Mouse (Mus musculus) ES-E14 (cell line): ENCODE measurements around the gene Col17a1.

Source experiments
- CHD2 ChIP-seq: IDR thresholded peaks from 2 replicates; pipeline ENCODE4 v1.6.1; 2014; ENCODE audit warnings: mild to moderate bottlenecking, low read depth, low read length, inconsistent platforms
- MAFK ChIP-seq: IDR thresholded peaks from 2 replicates; pipeline ENCODE4 v1.6.1; 2014; ENCODE audit warnings: mild to moderate bottlenecking, low read depth, low read length, inconsistent platforms; ENCODE audit not compliant: insufficient read depth
- ZC3H11A ChIP-seq: IDR thresholded peaks from 2 replicates; pipeline ENCODE4 v1.6.1; 2012; ENCODE audit warnings: low read depth, mild to moderate bottlenecking, inconsistent platforms, low read length, borderline replicate concordance
- ZNF384 ChIP-seq: IDR thresholded peaks from 2 replicates; pipeline ENCODE4 v1.6.1; 2012; ENCODE audit warnings: low read depth, low read length, inconsistent platforms

DNA sequence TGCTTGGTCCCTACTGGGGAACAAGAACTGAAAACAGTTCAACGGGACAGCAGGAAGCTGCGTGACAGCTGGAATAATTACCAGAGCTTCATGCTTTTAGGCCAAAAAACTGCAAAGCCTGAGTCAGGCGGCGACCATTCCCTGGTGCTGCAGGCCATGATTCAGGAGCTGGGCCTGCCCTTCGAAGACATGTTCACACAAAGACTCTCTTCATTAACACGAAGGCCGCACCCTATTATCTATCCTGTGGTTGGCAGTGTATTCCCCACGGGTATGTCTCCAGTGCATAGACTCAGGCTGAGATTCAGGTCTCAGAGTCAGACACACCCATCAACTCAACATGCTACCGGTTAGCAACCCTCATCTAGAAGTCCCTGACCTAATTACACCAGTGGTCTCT, 6.4 kb upstream of the Col17a1 start:
- no peak for TF ChIP-seq CHD2
- no peak for TF ChIP-seq ZNF384
- TF ChIP-seq MAFK: no peak
- TF ChIP-seq ZC3H11A: no peak
